Mouse (Mus musculus) forebrain, embryonic 15.5 days (tissue): ENCODE measurements around the gene Gm21773. TPM values are rescaled to one million over a fixed set of nuclear protein-coding genes. Genes with fewer than 3 reads are reported as not detected.
"Not testable (repeated sequence)": the region's sequence is repeated elsewhere in the genome, so short reads cannot be mapped to it uniquely, and the experiment has no call there.

Experiments
- ATAC-seq: fragments of 200-750 bp; cut with Nextera tagmentation; replicated peaks from 2 replicates; pipeline ENCODE4 v1.8.0; 2017; ENCODE audit warnings: mild to moderate bottlenecking, moderate TSS enrichment, moderate library complexity
- H3K27ac ChIP-seq: fragments of 300-500 bp; sonication (generic); replicated peaks from 2 replicates; pipeline ENCODE4 v1.5.1; 2015; ENCODE audit warnings: mild to moderate bottlenecking, inconsistent platforms
- H3K27me3 ChIP-seq: fragments of 300-500 bp; sonication (generic); 2 replicates; pipeline ENCODE4 v1.6.1; 2015; ENCODE audit warnings: inconsistent platforms
- H3K36me3 ChIP-seq: fragments of 300-500 bp; sonication (generic); 2 replicates; pipeline ENCODE4 v1.6.1; 2015; ENCODE audit warnings: mild to moderate bottlenecking, inconsistent platforms
- H3K4me1 ChIP-seq: fragments of 300-500 bp; sonication (generic); 2 replicates; pipeline ENCODE4 v1.6.1; 2015; ENCODE audit warnings: inconsistent platforms
- H3K4me2 ChIP-seq: fragments of 300-500 bp; sonication (generic); replicated peaks from 2 replicates; pipeline ENCODE4 v1.6.1; 2015; ENCODE audit warnings: mild to moderate bottlenecking, inconsistent platforms
- H3K4me3 ChIP-seq: fragments of 300-500 bp; sonication (generic); 2 replicates; pipeline ENCODE4 v1.5.1; 2015; ENCODE audit warnings: mild to moderate bottlenecking, inconsistent platforms
- H3K9ac ChIP-seq: fragments of 300-500 bp; sonication (generic); replicated peaks from 2 replicates; pipeline ENCODE4 v1.6.1; 2015; ENCODE audit warnings: mild to moderate bottlenecking, inconsistent platforms
- H3K9me3 ChIP-seq: fragments of 300-500 bp; sonication (generic); 2 replicates; pipeline ENCODE4 v1.6.1; 2016; ENCODE audit warnings: inconsistent platforms
- WGBS: fragments of 180-500 bp; shearing (Covaris S2); methylation state at CpG from one replicate; pipeline ENCODE4 v1.1.7; 2015; ENCODE audit warnings: mixed read lengths; 5-methylcytosine and 5-hydroxymethylcytosine counted together
- polyA plus RNA-seq: library from polyadenylated mRNA; unstranded; fragments of >200 nt; fragmentation: Nextera tagmentation; extraction: Ambion mirVana; gene quantifications from 2 replicates; pipeline ENCODE4 v1.2.1, GENCODE M21; 2015

Gene Gm21773
- polyA plus RNA-seq: not detected in 2 replicates

DNA sequence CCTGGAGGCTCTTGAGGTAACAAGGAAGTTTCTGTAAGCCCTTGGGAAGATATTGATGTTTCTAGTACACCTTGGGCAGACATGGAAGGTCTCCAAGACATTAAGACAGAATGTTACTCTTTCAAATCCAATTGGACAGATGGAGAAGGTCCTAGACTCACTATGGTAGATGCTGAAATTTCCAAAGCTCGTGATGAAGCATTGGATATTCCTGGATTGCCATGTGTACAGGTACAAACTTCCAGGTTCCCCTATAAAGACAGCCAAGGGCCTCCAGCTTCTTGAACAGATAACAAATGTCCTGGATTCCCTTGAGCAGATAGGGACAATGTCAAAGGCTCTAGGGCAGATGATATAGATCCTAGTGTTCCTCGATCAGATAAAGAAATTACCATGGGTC, at the start of gene Gm21773:
Gene Gm21773 (minus strand): TSS at position 101 of the 400 bp plus-strand sequence.
- not testable (repeated sequence) for H3K4me2 ChIP-seq, H3K4me1 ChIP-seq, H3K36me3 ChIP-seq, H3K27me3 ChIP-seq, H3K9me3 ChIP-seq, H3K9ac ChIP-seq, H3K4me3 ChIP-seq, H3K27ac ChIP-seq, ATAC-seq
- WGBS: no CpG with 5 or more reads among the region's 2 CpGs
